Mouse (Mus musculus): ENCODE measurements around the gene 1700001C19Rik.

- no peak for TF ChIP-seq EP300 (IDR thresholded peaks at IDR 0.05; ENCODE audit: low read depth)
- no peak for TF ChIP-seq CTCF (IDR thresholded peaks at IDR 0.05; ENCODE audit: low read depth)
Measured at GRCm38 (mm10) chr17:47484993-47485392, 47.8 kb upstream of the 1700001C19Rik start.

Data from liver, postnatal 0 days (tissue).